Mouse (Mus musculus): ENCODE results near the gene Creb3l1. TPM values are rescaled to one million over a fixed set of nuclear protein-coding genes. Genes with fewer than 3 reads are reported as not detected.
A peak's percentile ranks its signal among the peaks of the same experiment; 100 is the strongest.

Gene Creb3l1
- polyA plus RNA-seq, 1 experiment, result 8.9 TPM

- Histone ChIP-seq H3K36me3 (ENCODE audit: control insufficient read depth, insufficient read depth, low read length) (no peaks in the 10 kb centered on the region), H3K27ac (ENCODE audit: insufficient read depth, low read depth, low read length) (no peak overlapping the region), H3K27me3 (replicated peaks; ENCODE audit: control insufficient read depth, insufficient read depth, low read length) (no peaks in the 10 kb centered on the region), H3K4me3 (ENCODE audit: insufficient read depth, low read depth, low read length) (peak overlapping the region; percentile 69), H3K4me1 (ENCODE audit: control insufficient read depth, insufficient read depth, low read length) (no peaks in the 10 kb centered on the region; the same call in 1 of the 2 replicates)
- peak; percentile 54 for DNase-seq
- WGBS, result 11% methylated on average over 56 of the region's 56 CpGs
- TF ChIP-seq CTCF (conservative IDR thresholded peaks at IDR 0.05; ENCODE audit: insufficient read depth, insufficient read length, low read depth, low read length), result peak; percentile 32; the same call in 1 of the 2 replicates
- TF ChIP-seq POLR2A (IDR thresholded peaks at IDR 0.05; ENCODE audit: low read depth, low read length), result no peak
Observed at GRCm38 (mm10) chr2:92023362-92024273, 684 bp downstream of the Creb3l1 start.

- Histone ChIP-seq H3K4me3 (ENCODE audit: insufficient read depth, low read depth, low read length) (no peak overlapping the region), H3K36me3 (ENCODE audit: control insufficient read depth, insufficient read depth, low read length) (no peaks in the 10 kb centered on the region), H3K27ac (ENCODE audit: insufficient read depth, low read depth, low read length) (no peak overlapping the region), H3K27me3 (replicated peaks; ENCODE audit: control insufficient read depth, insufficient read depth, low read length) (no peaks in the 10 kb centered on the region), H3K4me1 (ENCODE audit: control insufficient read depth, insufficient read depth, low read length) (no peaks in the 10 kb centered on the region; the same call in 1 of the 2 replicates)
- WGBS, result 67% methylated on average over 4 of the region's 4 CpGs
- DNase-seq, result no peak
- TF ChIP-seq CTCF (conservative IDR thresholded peaks at IDR 0.05; ENCODE audit: insufficient read depth, insufficient read length, low read depth, low read length) (no peak), POLR2A (IDR thresholded peaks at IDR 0.05; ENCODE audit: low read depth, low read length) (no peak)
Observed at GRCm38 (mm10) chr2:92020676-92021265, 3.5 kb downstream of the Creb3l1 start.

DNA sequence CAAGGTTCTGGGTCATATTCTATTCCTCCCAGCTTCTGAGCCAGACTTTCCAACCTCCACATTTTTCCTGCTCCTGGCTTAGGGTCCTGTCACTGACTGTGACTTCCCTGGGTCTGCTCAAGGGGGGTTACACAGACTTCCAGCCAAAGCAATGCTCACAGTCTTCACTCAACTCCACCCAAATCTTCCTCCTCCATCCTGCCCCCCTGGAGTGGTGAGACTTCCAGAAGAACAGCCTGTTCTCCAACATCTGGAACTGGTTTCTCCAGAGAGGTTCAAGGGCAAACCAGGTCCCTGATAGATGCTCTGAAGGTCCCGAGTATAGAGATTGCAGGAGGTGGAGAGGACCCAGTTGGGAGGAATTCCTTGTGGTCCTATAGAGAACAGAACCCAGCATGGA is 6.9 kb downstream of the Creb3l1 start:
- Histone ChIP-seq H3K4me1 (ENCODE audit: control insufficient read depth, insufficient read depth, low read length) (0 out of 2 replicates have a peak, but pooled peaks cover 2% of the 10 kb centered on the region), H3K4me3 (ENCODE audit: insufficient read depth, low read depth, low read length) (no peak overlapping the region), H3K27ac (ENCODE audit: insufficient read depth, low read depth, low read length) (no peak overlapping the region), H3K36me3 (ENCODE audit: control insufficient read depth, insufficient read depth, low read length) (no peaks in the 10 kb centered on the region), H3K27me3 (replicated peaks; ENCODE audit: control insufficient read depth, insufficient read depth, low read length) (no peaks in the 10 kb centered on the region)
- no peak for DNase-seq
- WGBS, result 67% methylated on average over 1 of the region's 1 CpGs
- TF ChIP-seq POLR2A (IDR thresholded peaks at IDR 0.05; ENCODE audit: low read depth, low read length) (no peak), CTCF (conservative IDR thresholded peaks at IDR 0.05; ENCODE audit: insufficient read depth, insufficient read length, low read depth, low read length) (no peak)

DNA sequence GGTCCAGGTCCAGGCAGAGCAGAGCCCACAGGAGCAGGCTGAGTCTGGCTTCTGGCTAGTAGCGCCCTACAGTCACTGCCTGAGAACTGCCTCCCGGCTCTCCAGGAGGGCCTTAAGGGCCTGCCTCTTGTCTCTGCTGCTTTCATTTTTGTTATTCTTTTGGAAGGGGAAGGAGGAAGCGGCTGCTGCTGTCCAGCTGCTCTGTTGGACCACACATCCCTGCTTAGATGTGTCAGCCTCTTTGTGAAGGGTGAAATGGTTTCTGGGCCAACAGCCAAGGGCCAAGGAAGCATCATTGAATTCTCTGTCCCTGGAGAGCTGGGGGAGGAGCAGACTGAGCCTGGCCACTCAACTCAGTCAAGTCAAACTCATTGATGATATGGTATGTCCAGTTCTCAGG is 7.3 kb downstream of the Creb3l1 start:
- H3K36me3 ChIP-seq (ENCODE audit: control insufficient read depth, insufficient read depth, low read length), result no peaks in the 10 kb centered on the region
- 40% methylated on average over 3 of the region's 3 CpGs for WGBS
- 0 out of 2 replicates have a peak, but pooled peaks cover 5% of the 10 kb centered on the region for H3K4me1 ChIP-seq (ENCODE audit: control insufficient read depth, insufficient read depth, low read length)
- H3K27me3 ChIP-seq (replicated peaks; ENCODE audit: control insufficient read depth, insufficient read depth, low read length), result no peaks in the 10 kb centered on the region
- H3K27ac ChIP-seq (ENCODE audit: insufficient read depth, low read depth, low read length), result no peak overlapping the region; the same call in 1 of the 2 replicates
- H3K4me3 ChIP-seq (ENCODE audit: insufficient read depth, low read depth, low read length), result no peak overlapping the region
- peak; percentile 84 for DNase-seq
- TF ChIP-seq CTCF (conservative IDR thresholded peaks at IDR 0.05; ENCODE audit: insufficient read depth, insufficient read length, low read depth, low read length), result no peak
- TF ChIP-seq POLR2A (IDR thresholded peaks at IDR 0.05; ENCODE audit: low read depth, low read length), result no peak

DNA sequence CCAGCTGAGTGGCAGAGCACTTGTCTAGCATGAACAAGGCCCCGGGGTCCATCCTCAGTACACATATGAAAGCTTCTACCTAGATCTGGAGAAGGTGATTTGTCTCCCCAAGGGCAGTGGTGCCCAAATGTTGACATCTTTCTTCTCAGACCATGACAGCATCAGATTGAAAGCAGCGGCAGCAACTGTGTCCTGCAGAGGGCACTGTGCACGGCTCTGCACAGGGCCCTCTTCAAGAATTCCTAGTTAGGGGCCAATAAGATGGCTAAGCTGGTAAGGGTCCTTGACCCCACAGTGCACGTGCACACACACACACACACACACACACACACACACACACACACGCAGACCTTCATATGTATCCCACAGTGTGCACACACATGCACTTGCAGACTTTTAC is 9.4 kb downstream of the Creb3l1 start:
- Histone ChIP-seq H3K4me1 (ENCODE audit: control insufficient read depth, insufficient read depth, low read length) (0 out of 2 replicates have a peak, but pooled peaks cover 5% of the 10 kb centered on the region), H3K27ac (ENCODE audit: insufficient read depth, low read depth, low read length) (no peak overlapping the region), H3K36me3 (ENCODE audit: control insufficient read depth, insufficient read depth, low read length) (no peaks in the 10 kb centered on the region), H3K4me3 (ENCODE audit: insufficient read depth, low read depth, low read length) (no peak overlapping the region), H3K27me3 (replicated peaks; ENCODE audit: control insufficient read depth, insufficient read depth, low read length) (no peaks in the 10 kb centered on the region)
- DNase-seq, result no peak
- 90% methylated on average over 5 of the region's 5 CpGs for WGBS
- TF ChIP-seq POLR2A (IDR thresholded peaks at IDR 0.05; ENCODE audit: low read depth, low read length) (no peak), CTCF (conservative IDR thresholded peaks at IDR 0.05; ENCODE audit: insufficient read depth, insufficient read length, low read depth, low read length) (0 out of 2 replicates have a peak, but pooled peaks have one; percentile 12)

DNA sequence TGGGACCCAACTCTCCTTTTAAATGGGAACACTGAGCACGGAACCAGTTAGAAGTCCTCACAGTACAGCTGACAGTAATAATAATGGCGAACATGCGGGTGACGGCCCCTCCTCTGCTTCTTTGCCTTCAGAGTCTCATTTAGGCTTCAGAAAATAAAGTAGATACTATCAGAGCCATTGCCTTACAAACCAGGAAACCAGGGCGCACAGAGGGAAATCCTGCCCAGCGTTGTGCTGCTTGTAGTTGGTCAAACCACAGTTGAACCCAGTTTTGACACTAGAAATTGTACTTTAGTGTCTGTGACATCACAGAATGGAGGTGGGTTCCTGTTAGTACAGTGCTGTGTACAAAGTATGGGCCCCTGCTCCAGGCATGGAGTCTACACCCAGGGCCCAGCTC is 10.1 kb downstream of the Creb3l1 start:
- Histone ChIP-seq H3K36me3 (ENCODE audit: control insufficient read depth, insufficient read depth, low read length) (no peaks in the 10 kb centered on the region), H3K4me3 (ENCODE audit: insufficient read depth, low read depth, low read length) (no peak overlapping the region), H3K4me1 (ENCODE audit: control insufficient read depth, insufficient read depth, low read length) (0 out of 2 replicates have a peak, but pooled peaks cover 5% of the 10 kb centered on the region), H3K27ac (ENCODE audit: insufficient read depth, low read depth, low read length) (no peak overlapping the region), H3K27me3 (replicated peaks; ENCODE audit: control insufficient read depth, insufficient read depth, low read length) (no peaks in the 10 kb centered on the region)
- 68% methylated on average over 6 of the region's 6 CpGs for WGBS
- TF ChIP-seq POLR2A (IDR thresholded peaks at IDR 0.05; ENCODE audit: low read depth, low read length), result no peak
- TF ChIP-seq CTCF (conservative IDR thresholded peaks at IDR 0.05; ENCODE audit: insufficient read depth, insufficient read length, low read depth, low read length), result no peak
- no peak for DNase-seq
